Mouse (Mus musculus) heart, adult 2 months (tissue): ENCODE measurements at regions not wholly inside any gene's neighbourhood (a gene's known extent, or its start where the extent isn't known, plus 50 kb on each side); places are given as distances from the start of the nearest gene placed in this dataset.

Source experiments
- CTCF ChIP-seq: fragments of 200-600 bp; IDR thresholded peaks from 2 replicates; pipeline ENCODE4 v1.8.1; 2022; ENCODE audit warnings: antibody characterized with exemption, mild to moderate bottlenecking, moderate library complexity
- POLR2A ChIP-seq: fragments of 200-500 bp; IDR thresholded peaks from 2 replicates; pipeline ENCODE4 v1.6.1; 2011; ENCODE audit warnings: mild to moderate bottlenecking, low read depth, low read length, control low read depth; ENCODE audit not compliant: insufficient read depth

DNA sequence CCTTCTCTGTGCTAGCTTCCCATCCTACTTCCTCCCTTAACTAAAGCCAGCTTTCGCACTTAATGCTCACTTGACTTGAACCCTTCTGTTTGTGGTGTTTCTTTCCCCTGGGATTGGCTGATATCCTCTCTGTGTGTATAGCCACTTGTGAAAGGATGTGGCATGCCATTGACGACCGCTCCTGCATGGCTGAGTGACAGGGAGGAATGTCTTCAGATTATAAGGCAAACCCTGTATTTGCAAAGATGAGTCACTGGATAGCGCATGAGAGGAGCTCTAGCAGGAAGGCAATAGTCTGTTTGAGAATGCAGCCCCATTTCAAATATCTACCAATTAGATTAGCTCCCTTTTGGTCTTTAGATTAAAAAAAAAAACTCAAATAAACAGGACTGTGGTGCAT, 243.3 kb downstream of the Igsf11 start:
- TF ChIP-seq CTCF (no peak), POLR2A (no peak)
